ENCODE assay signal across 23 mouse cellular contexts in genomic region chr1:151679883-151680613, GRCm38 (mm10).
DNase-seq lines count a peak whose midpoint lies in the region; ATAC-seq and TF ChIP-seq lines count a peak whose summit lies in the region.
"Had no signal": no experiment of that assay in that cellular context is flagged by ENCODE, and none has a peak within 500 bp of the region (broad histone marks: within the 10 kb centered on the region; RNA-seq: fewer than 3 reads in every experiment).

No protein-coding gene starts in this region.

- no peaks in the 10 kb centered on the region for H3K9me3 ChIP-seq in hindbrain, embryonic 12.5 days (replicated peaks)
- H3K9me3 ChIP-seq in hindbrain, embryonic 14.5 days (ENCODE audit: control insufficient read depth, low read length): no peaks in the 10 kb centered on the region
- no peaks in the 10 kb centered on the region for H3K9me3 ChIP-seq in embryonic facial prominence, embryonic 10.5 days
- H3K9me3 ChIP-seq: embryonic facial prominence, embryonic 12.5 days; limb, embryonic 10.5 days; liver, embryonic 13.5 days; lung, embryonic 15.5 days; midbrain, embryonic 13.5 days; neural tube, embryonic 15.5 days had no signal

- H3K27ac ChIP-seq in hindbrain, embryonic 12.5 days: no peak overlapping the region
- no peak overlapping the region for H3K27ac ChIP-seq in hindbrain, embryonic 14.5 days
- H3K27ac ChIP-seq in embryonic facial prominence, embryonic 10.5 days (replicated peaks): 0 out of 2 replicates have a peak overlapping the region, but pooled peaks have one; percentile 2
- H3K27ac ChIP-seq in cerebellum, adult 2 months (ENCODE audit: insufficient read depth, low read length): no peak overlapping the region
- H3K27ac ChIP-seq: embryonic facial prominence, embryonic 12.5 days; left cerebral cortex, adult 2 months; limb, embryonic 10.5 days; liver, embryonic 13.5 days; lung, embryonic 15.5 days; macrophage; midbrain, embryonic 13.5 days; neural tube, embryonic 15.5 days had no signal

- no peak overlapping the region for H3K4me2 ChIP-seq in hindbrain, embryonic 12.5 days (replicated peaks)
- H3K4me2 ChIP-seq in hindbrain, embryonic 14.5 days (replicated peaks): no peak overlapping the region
- H3K4me2 ChIP-seq: embryonic facial prominence, embryonic 12.5 days; liver, embryonic 13.5 days; lung, embryonic 15.5 days; midbrain, embryonic 13.5 days; neural tube, embryonic 15.5 days had no signal

- TF ChIP-seq POLR2A in cerebellum, adult 2 months (IDR thresholded peaks at IDR 0.05; ENCODE audit: borderline replicate concordance, insufficient read depth, low read length): no peak

- no peak overlapping the region for H3K4me3 ChIP-seq in hindbrain, embryonic 12.5 days
- H3K4me3 ChIP-seq in hindbrain, embryonic 14.5 days (replicated peaks; ENCODE audit: low read length): no peak overlapping the region
- H3K4me3 ChIP-seq in embryonic facial prominence, embryonic 10.5 days: no peak overlapping the region
- no peak overlapping the region for H3K4me3 ChIP-seq in cerebellum, adult 2 months (replicated peaks; ENCODE audit: insufficient read depth, low read depth, low read length)
- H3K4me3 ChIP-seq: embryonic facial prominence, embryonic 12.5 days; left cerebral cortex, adult 2 months; limb, embryonic 10.5 days; liver, embryonic 13.5 days; lung, embryonic 15.5 days; midbrain, embryonic 13.5 days; neural tube, embryonic 15.5 days had no signal

- H3K36me3 ChIP-seq in hindbrain, embryonic 12.5 days: no peaks in the 10 kb centered on the region
- no peaks in the 10 kb centered on the region for H3K36me3 ChIP-seq in hindbrain, embryonic 14.5 days (replicated peaks; ENCODE audit: control insufficient read depth, insufficient read depth)
- H3K36me3 ChIP-seq in embryonic facial prominence, embryonic 10.5 days (replicated peaks): no peaks in the 10 kb centered on the region
- H3K36me3 ChIP-seq: embryonic facial prominence, embryonic 12.5 days; limb, embryonic 10.5 days; liver, embryonic 13.5 days; lung, embryonic 15.5 days; midbrain, embryonic 13.5 days; neural tube, embryonic 15.5 days had no signal

- 87% methylated on average over 4 of the region's 4 CpGs for WGBS in hindbrain, embryonic 12.5 days
- WGBS in hindbrain, embryonic 14.5 days: 90% methylated on average over 4 of the region's 4 CpGs
- WGBS in embryonic facial prominence, embryonic 10.5 days: 82% methylated on average over 4 of the region's 4 CpGs
- 92% methylated on average over 4 of the region's 4 CpGs for WGBS in cerebellum, adult 2 months

- H3K9ac ChIP-seq in hindbrain, embryonic 12.5 days: no peak overlapping the region
- no peak overlapping the region for H3K9ac ChIP-seq in hindbrain, embryonic 14.5 days
- H3K9ac ChIP-seq: embryonic facial prominence, embryonic 12.5 days; liver, embryonic 13.5 days; lung, embryonic 15.5 days; midbrain, embryonic 13.5 days; neural tube, embryonic 15.5 days had no signal

- peak; percentile 19; the same call in 1 of the 2 replicates for ATAC-seq in hindbrain, embryonic 12.5 days (ENCODE audit: low FRiP score)
- no peak for ATAC-seq in hindbrain, embryonic 14.5 days (ENCODE audit: low FRiP score)
- ATAC-seq: activated CD4-positive, CD25-positive, alpha-beta regulatory T cell, adult 4 months; intestine, embryonic 16.5 days; midbrain, embryonic 13.5 days had no signal

- DNase-seq in adrenal gland, adult (ENCODE audit: inconsistent age in 2 of 2, low spot score in 1 of 2): peak; percentile 49 to 84
- DNase-seq in adrenal gland, postnatal 10 days: no peak
- no peak for DNase-seq in hindbrain, embryonic 14.5 days (ENCODE audit: low spot score)
- DNase-seq in 3134 (ENCODE audit: extremely low read depth, insufficient read length, low spot score): peak; percentile 52
- DNase-seq in embryonic facial prominence, embryonic 10.5 days (ENCODE audit: low spot score): no peak
- no peak for DNase-seq in retina, postnatal 1 day
- DNase-seq in cerebellum, adult 2 months: no peak
- DNase-seq: cerebellum, adult 18-20 months; cerebellum, postnatal 36 days; heart, adult 18-20 months; kidney, postnatal 36 days; liver, embryonic 13.5 days; right cerebral cortex, postnatal 25 days had no signal

- no peak for TF ChIP-seq CTCF in cerebellum, adult 2 months (IDR thresholded peaks at IDR 0.05; ENCODE audit: borderline replicate concordance, insufficient read depth, low read depth, low read length)

- H3K4me1 ChIP-seq in hindbrain, embryonic 12.5 days: no peaks in the 10 kb centered on the region; the same call in 1 of the 2 replicates
- H3K4me1 ChIP-seq in hindbrain, embryonic 14.5 days (replicated peaks; ENCODE audit: control insufficient read depth, insufficient read depth, low read length): 0 out of 2 replicates have a peak, but pooled peaks cover 3% of the 10 kb centered on the region
- peaks cover 25% of the 10 kb centered on the region for H3K4me1 ChIP-seq in embryonic facial prominence, embryonic 10.5 days
- H3K4me1 ChIP-seq in cerebellum, adult 2 months (ENCODE audit: control insufficient read depth, insufficient read depth, low read length): no peaks in the 10 kb centered on the region
- H3K4me1 ChIP-seq: liver, embryonic 13.5 days; midbrain, embryonic 13.5 days had no signal

- no peaks in the 10 kb centered on the region for H3K27me3 ChIP-seq in hindbrain, embryonic 12.5 days
- H3K27me3 ChIP-seq in hindbrain, embryonic 14.5 days (ENCODE audit: control insufficient read depth, insufficient read depth, low read length): no peaks in the 10 kb centered on the region
- H3K27me3 ChIP-seq in embryonic facial prominence, embryonic 10.5 days (replicated peaks; ENCODE audit: low read depth, poor library complexity, severe bottlenecking): no peaks in the 10 kb centered on the region
- no peaks in the 10 kb centered on the region for H3K27me3 ChIP-seq in cerebellum, adult 2 months (ENCODE audit: control insufficient read depth, insufficient read depth, low read length)
- H3K27me3 ChIP-seq: embryonic facial prominence, embryonic 12.5 days; liver, embryonic 13.5 days; lung, embryonic 15.5 days; midbrain, embryonic 13.5 days; neural tube, embryonic 15.5 days had no signal

Comparison
In these comparisons a context has a peak if more than half of its experiments do, and no peak if none do; other contexts are left out.
1. DNase-seq: peak in adrenal gland, adult (2 of 2) and 3134 (single experiment); none in adrenal gland, postnatal 10 days (single experiment), hindbrain, embryonic 14.5 days (single experiment), embryonic facial prominence, embryonic 10.5 days (single experiment), retina, postnatal 1 day (single experiment) and cerebellum, adult 2 months (0 of 2).